Mouse (Mus musculus): ENCODE data around the gene Ptgfr. TPM values are rescaled to one million over a fixed set of nuclear protein-coding genes. Genes with fewer than 3 reads are reported as not detected.

The Ptgfr gene
- polyA plus RNA-seq (2012; rRNA removed) (0.01 TPM in 2 replicates), polyA plus RNA-seq (2014; fragmentation: Nextera tagmentation; extraction: Ambion mirVana) (not detected in 2 replicates)

GRCm38 (mm10) chr3:151836871-151837680 lies at the start of gene Ptgfr:
Gene Ptgfr (minus strand): TSS chr3:151837630.
- TF ChIP-seq EP300 (IDR thresholded peaks at IDR 0.05; ENCODE audit: low read depth), result no peak
- peak; percentile 44; the same call in 1 of the 2 replicates for TF ChIP-seq CTCF (IDR thresholded peaks at IDR 0.05; ENCODE audit: low read depth)
- no peak within 1 kb of the TSS for H3K9ac ChIP-seq (replicated peaks)
- peak within 1 kb of the TSS; percentile 47 for H3K4me2 ChIP-seq (ENCODE audit: low read depth)
- no peaks in the 10 kb centered on the region for H3K4me1 ChIP-seq (replicated peaks; ENCODE audit: control insufficient read depth in 2 of 2, insufficient read depth in 2 of 2, low read length in 1 of 2)
- no peak for DNase-seq (ENCODE audit: low read depth in 3 of 3, low spot score in 3 of 3)
- H3K36me3 ChIP-seq (replicated peaks; ENCODE audit: control insufficient read depth, insufficient read depth, low read depth), result no peaks in the 10 kb centered on the region
- H3K27me3 ChIP-seq (ENCODE audit: control insufficient read depth, insufficient read depth, low read length), result no peaks in the 10 kb centered on the region; the same call in 1 of the 2 replicates
- H3K9me3 ChIP-seq (ENCODE audit: control insufficient read depth, low read length), result no peaks in the 10 kb centered on the region
- H3K27ac ChIP-seq, result no peak within 1 kb of the TSS
- peak within 1 kb of the TSS in 1 of 2 experiments; percentile 18; a peak in 1 of 4 replicates for H3K4me3 ChIP-seq (ENCODE audit: insufficient read depth in 1 of 2, low read depth in 2 of 2, low read length in 2 of 2)
- ATAC-seq (ENCODE audit: insufficient read depth), result 0 out of 2 replicates have a peak, but pooled peaks have one; percentile 21
- whole genome bisulfite sequencing (ENCODE audit: insufficient replicate concordance), result 4% methylated on average over 30 of the region's 30 CpGs

- DNase-seq (ENCODE audit: low read depth in 3 of 3, low spot score in 3 of 3), result no peak
- 58% methylated on average over 5 of the region's 5 CpGs for WGBS (ENCODE audit: insufficient replicate concordance)
- no peaks in the 10 kb centered on the region for H3K4me1 ChIP-seq (replicated peaks; ENCODE audit: control insufficient read depth in 2 of 2, insufficient read depth in 2 of 2, low read length in 1 of 2)
- no peak overlapping the region for H3K4me3 ChIP-seq (ENCODE audit: insufficient read depth in 1 of 2, low read depth in 2 of 2, low read length in 2 of 2)
- no peak overlapping the region for H3K4me2 ChIP-seq (ENCODE audit: low read depth)
- no peak overlapping the region for H3K27ac ChIP-seq
- no peaks in the 10 kb centered on the region for H3K36me3 ChIP-seq (replicated peaks; ENCODE audit: control insufficient read depth, insufficient read depth, low read depth)
- TF ChIP-seq EP300 (IDR thresholded peaks at IDR 0.05; ENCODE audit: low read depth) (no peak), CTCF (IDR thresholded peaks at IDR 0.05; ENCODE audit: low read depth) (no peak)
- no peaks in the 10 kb centered on the region for H3K9me3 ChIP-seq (ENCODE audit: control insufficient read depth, low read length)
- no peaks in the 10 kb centered on the region for H3K27me3 ChIP-seq (ENCODE audit: control insufficient read depth, insufficient read depth, low read length)
- H3K9ac ChIP-seq (replicated peaks), result no peak overlapping the region
- ATAC-seq (ENCODE audit: insufficient read depth), result no peak
Measured at GRCm38 (mm10) chr3:151883881-151884280, 46.5 kb upstream of the Ptgfr start.

- H3K36me3 ChIP-seq (replicated peaks; ENCODE audit: control insufficient read depth, insufficient read depth, low read depth), result no peaks in the 10 kb centered on the region
- no peak for TF ChIP-seq CTCF (IDR thresholded peaks at IDR 0.05; ENCODE audit: low read depth)
- no peak for TF ChIP-seq EP300 (IDR thresholded peaks at IDR 0.05; ENCODE audit: low read depth)
- no peaks in the 10 kb centered on the region for H3K4me1 ChIP-seq (replicated peaks; ENCODE audit: control insufficient read depth in 2 of 2, insufficient read depth in 2 of 2, low read length in 1 of 2)
- H3K27ac ChIP-seq, result no peak overlapping the region
- no peaks in the 10 kb centered on the region for H3K9me3 ChIP-seq (ENCODE audit: control insufficient read depth, low read length)
- 46% methylated on average over 2 of the region's 2 CpGs for WGBS (ENCODE audit: insufficient replicate concordance)
- H3K27me3 ChIP-seq (ENCODE audit: control insufficient read depth, insufficient read depth, low read length), result no peaks in the 10 kb centered on the region
- DNase-seq (ENCODE audit: low read depth in 3 of 3, low spot score in 3 of 3), result no peak
- H3K4me2 ChIP-seq (ENCODE audit: low read depth), result no peak overlapping the region
- no peak for ATAC-seq (ENCODE audit: insufficient read depth)
- no peak overlapping the region for H3K4me3 ChIP-seq (ENCODE audit: insufficient read depth in 1 of 2, low read depth in 2 of 2, low read length in 2 of 2)
- no peak overlapping the region for H3K9ac ChIP-seq (replicated peaks)
Measured at GRCm38 (mm10) chr3:151879981-151880380, 42.6 kb upstream of the Ptgfr start.

GRCm38 (mm10) chr3:151868970-151869369 lies 31.5 kb upstream of the Ptgfr start:
- no peaks in the 10 kb centered on the region for H3K27me3 ChIP-seq (ENCODE audit: control insufficient read depth, insufficient read depth, low read length)
- no peak overlapping the region for H3K4me2 ChIP-seq (ENCODE audit: low read depth)
- no peak overlapping the region for H3K9ac ChIP-seq (replicated peaks)
- no peak overlapping the region for H3K4me3 ChIP-seq (ENCODE audit: insufficient read depth in 1 of 2, low read depth in 2 of 2, low read length in 2 of 2)
- H3K9me3 ChIP-seq (ENCODE audit: control insufficient read depth, low read length), result no peaks in the 10 kb centered on the region
- TF ChIP-seq CTCF (IDR thresholded peaks at IDR 0.05; ENCODE audit: low read depth) (no peak), EP300 (IDR thresholded peaks at IDR 0.05; ENCODE audit: low read depth) (no peak)
- H3K27ac ChIP-seq, result no peak overlapping the region
- ATAC-seq (ENCODE audit: insufficient read depth) (no peak), DNase-seq (ENCODE audit: low read depth in 3 of 3, low spot score in 3 of 3) (no peak)
- H3K4me1 ChIP-seq (replicated peaks; ENCODE audit: control insufficient read depth in 2 of 2, insufficient read depth in 2 of 2, low read length in 1 of 2), result no peaks in the 10 kb centered on the region
- no peaks in the 10 kb centered on the region for H3K36me3 ChIP-seq (replicated peaks; ENCODE audit: control insufficient read depth, insufficient read depth, low read depth)

GRCm38 (mm10) chr3:151851344-151851743 lies 13.9 kb upstream of the Ptgfr start:
- 69% methylated on average over 1 of the region's 1 CpGs for WGBS (ENCODE audit: insufficient replicate concordance)
- no peak for DNase-seq (ENCODE audit: low read depth in 3 of 3, low spot score in 3 of 3)

More at GRCm38 (mm10) chr3:151851344-151851743, 13.9 kb upstream of the Ptgfr start:
- Histone ChIP-seq H3K27ac (no peak overlapping the region), H3K9me3 (ENCODE audit: control insufficient read depth, low read length) (no peaks in the 10 kb centered on the region), H3K27me3 (ENCODE audit: control insufficient read depth, insufficient read depth, low read length) (no peaks in the 10 kb centered on the region), H3K9ac (replicated peaks) (no peak overlapping the region), H3K36me3 (replicated peaks; ENCODE audit: control insufficient read depth, insufficient read depth, low read depth) (no peaks in the 10 kb centered on the region), H3K4me1 (replicated peaks; ENCODE audit: control insufficient read depth in 2 of 2, insufficient read depth in 2 of 2, low read length in 1 of 2) (no peaks in the 10 kb centered on the region), H3K4me3 (ENCODE audit: insufficient read depth in 1 of 2, low read depth in 2 of 2, low read length in 2 of 2) (no peak overlapping the region), H3K4me2 (ENCODE audit: low read depth) (no peak overlapping the region)
- no peak for TF ChIP-seq EP300 (IDR thresholded peaks at IDR 0.05; ENCODE audit: low read depth)
- TF ChIP-seq CTCF (IDR thresholded peaks at IDR 0.05; ENCODE audit: low read depth), result no peak
- ATAC-seq (ENCODE audit: insufficient read depth), result no peak
